Mouse (Mus musculus) myocyte (in vitro differentiated cells): ENCODE measurements around the gene Ifna4.

ENCODE experiments used
- CEBPB ChIP-seq: IDR thresholded peaks from 2 replicates; pipeline ENCODE4 v1.6.1; 2011; ENCODE audit warnings: mild to moderate bottlenecking, moderate library complexity; ENCODE audit not compliant: poor library complexity, insufficient read depth, severe bottlenecking
- E2F4 ChIP-seq: IDR thresholded peaks from one replicate; pipeline ENCODE4 v1.6.1; 2011; ENCODE audit warnings: mild to moderate bottlenecking, control low read depth, moderate library complexity; ENCODE audit not compliant: insufficient read depth
- MAX ChIP-seq: IDR thresholded peaks from one replicate; pipeline ENCODE4 v1.6.1; 2011; ENCODE audit warnings: low read depth, mild to moderate bottlenecking, control low read depth
- MYOD1 ChIP-seq, 3 experiments: IDR thresholded peaks; one replicate each; pipeline ENCODE4 v1.6.1; 2011; ENCODE audit warnings: control low read depth in 2 of 3, low read depth in 2 of 3, mild to moderate bottlenecking in 2 of 3, moderate library complexity in 1 of 3; ENCODE audit not compliant: insufficient read length in 2 of 3, control insufficient read depth in 1 of 3
- MYOG ChIP-seq, 3 experiments: IDR thresholded peaks; one replicate each; pipeline ENCODE4 v1.6.1; 2011; ENCODE audit warnings: control low read depth in 2 of 3, low read depth in 2 of 3, mild to moderate bottlenecking in 2 of 3; ENCODE audit not compliant: insufficient read length in 2 of 3, control insufficient read depth in 1 of 3, insufficient read depth in 1 of 3
- POLR2A ChIP-seq: IDR thresholded peaks from one replicate; pipeline ENCODE4 v1.6.1; 2011; ENCODE audit warnings: low read depth, mild to moderate bottlenecking, control low read depth, moderate library complexity; ENCODE audit not compliant: insufficient read length
- POLR2AphosphoS2 ChIP-seq: IDR thresholded peaks from one replicate; pipeline ENCODE4 v1.6.1; 2011; ENCODE audit warnings: low read depth, control low read depth; ENCODE audit not compliant: insufficient read length
- REST ChIP-seq: IDR thresholded peaks from one replicate; pipeline ENCODE4 v1.6.1; 2011; ENCODE audit warnings: mild to moderate bottlenecking, control low read depth, moderate library complexity; ENCODE audit not compliant: insufficient read depth, insufficient read length
- SRF ChIP-seq: IDR thresholded peaks from one replicate; pipeline ENCODE4 v1.6.1; 2011; ENCODE audit warnings: low read depth; ENCODE audit not compliant: control insufficient read depth, insufficient read length
- TCF12 ChIP-seq: IDR thresholded peaks from one replicate; pipeline ENCODE4 v1.6.1; 2011; ENCODE audit warnings: mild to moderate bottlenecking, control low read depth; ENCODE audit not compliant: poor library complexity, insufficient read depth, severe bottlenecking
- TCF3 ChIP-seq: IDR thresholded peaks from one replicate; pipeline ENCODE4 v1.6.1; 2011; ENCODE audit warnings: low read depth, control low read depth; ENCODE audit not compliant: insufficient read length
- USF1 ChIP-seq: IDR thresholded peaks from one replicate; pipeline ENCODE4 v1.6.1; 2011; ENCODE audit warnings: low read depth, mild to moderate bottlenecking, control low read depth, moderate library complexity

DNA sequence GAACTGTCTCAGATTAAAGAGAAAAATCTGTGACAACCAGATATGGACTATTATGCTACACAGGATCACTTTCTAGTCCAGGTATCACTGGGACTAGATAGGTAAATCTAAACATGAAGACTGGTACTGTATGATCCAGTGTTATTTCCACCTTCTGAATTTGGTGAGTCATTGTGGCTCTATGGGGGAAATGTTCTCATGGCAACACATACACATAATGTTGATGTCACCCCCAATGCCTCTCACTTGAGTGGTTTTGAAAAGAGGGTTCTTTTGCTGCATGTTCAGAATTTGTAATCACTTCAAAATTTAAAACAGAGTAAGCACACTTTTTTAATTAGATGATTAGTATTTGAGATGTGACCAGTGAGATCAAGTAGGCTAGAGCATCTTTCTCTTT lies 46.6 kb downstream of the Ifna4 start:
- no peak for TF ChIP-seq E2F4
- TF ChIP-seq POLR2A: no peak
- no peak for TF ChIP-seq POLR2AphosphoS2
- no peak for TF ChIP-seq USF1
- TF ChIP-seq REST: no peak
- no peak for TF ChIP-seq TCF12
- TF ChIP-seq MYOD1 (IDR thresholded peaks at IDR 0.05; ENCODE audit: control insufficient read depth in 1 of 3, insufficient read length in 2 of 3, low read depth in 2 of 3): no peak
- TF ChIP-seq MAX: no peak
- no peak for TF ChIP-seq MYOG (IDR thresholded peaks at IDR 0.05; ENCODE audit: control insufficient read depth in 1 of 3, insufficient read depth in 1 of 3, insufficient read length in 2 of 3, low read depth in 2 of 3)
- TF ChIP-seq CEBPB: no peak
- no peak for TF ChIP-seq SRF
- TF ChIP-seq TCF3: no peak
